20 mouse cellular contexts compared by ENCODE assay signal in genomic region chr8:111424181-111424580, GRCm38 (mm10). TPM values are rescaled to one million over a fixed set of nuclear protein-coding genes. Genes with fewer than 3 reads are reported as not detected.
DNase-seq lines count a peak whose midpoint lies in the region; ATAC-seq and TF ChIP-seq lines count a peak whose summit lies in the region.
"Had no signal": no experiment of that assay in that cellular context is flagged by ENCODE, and none has a peak within 500 bp of the region (broad histone marks: within the 10 kb centered on the region; RNA-seq: fewer than 3 reads in every experiment).

No protein-coding gene starts in this region.

- WGBS in kidney, postnatal 0 days, result 39% methylated on average over 11 of the region's 11 CpGs

- H3K4me1 ChIP-seq in kidney, postnatal 0 days (replicated peaks; ENCODE audit: insufficient read depth, low read length), result no peaks in the 10 kb centered on the region
- H3K4me1 ChIP-seq: forebrain, embryonic 12.5 days; limb, embryonic 15.5 days; neural tube, embryonic 12.5 days had no signal

- H3K4me3 ChIP-seq in kidney, postnatal 0 days (replicated peaks; ENCODE audit: low read depth, low read length), result no peak overlapping the region
- H3K4me3 ChIP-seq: forebrain, embryonic 12.5 days; limb, embryonic 15.5 days; neural tube, embryonic 12.5 days had no signal

- H3K27me3 ChIP-seq in kidney, postnatal 0 days (ENCODE audit: insufficient read depth, low read length), result no peaks in the 10 kb centered on the region
- H3K27me3 ChIP-seq: forebrain, embryonic 12.5 days; limb, embryonic 15.5 days had no signal

- DNase-seq in kidney, postnatal 0 days (ENCODE audit: low spot score), result peak; percentile 37
- DNase-seq in kidney, adult 9 months, result no peak
- peak; percentile 36 for DNase-seq in adrenal gland, postnatal 14 days
- peak; percentile 90 for DNase-seq in cerebellum, adult 11-12 months
- peak; percentile 83 to 89 for DNase-seq in cerebellum, postnatal 25 days
- DNase-seq in Muller cell, postnatal 12 days (ENCODE audit: inconsistent ontology term), result no peak
- DNase-seq in urinary bladder, adult 18-20 months (ENCODE audit: low spot score in 2 of 2), result no peak
- DNase-seq: gastrocnemius, postnatal 36 days; heart, postnatal 14 days; lung, postnatal 14 days; retina, postnatal 1 day; spleen, adult 18-20 months; thymus, adult 2 months had no signal

- H3K36me3 ChIP-seq in kidney, postnatal 0 days (ENCODE audit: insufficient read depth, low read length), result no peaks in the 10 kb centered on the region
- H3K36me3 ChIP-seq: forebrain, embryonic 12.5 days; limb, embryonic 15.5 days; neural tube, embryonic 12.5 days had no signal

- no peak for ATAC-seq in kidney, postnatal 0 days (replicated peaks; ENCODE audit: low FRiP score, low read depth)
- ATAC-seq: intestine, embryonic 16.5 days had no signal

- H3K4me2 ChIP-seq in kidney, postnatal 0 days (ENCODE audit: low read length), result peak overlapping the region; percentile 15; the same call in 1 of the 2 replicates
- H3K4me2 ChIP-seq: forebrain, embryonic 12.5 days; hindbrain, embryonic 14.5 days; limb, embryonic 15.5 days; neural tube, embryonic 12.5 days had no signal

- no peaks in the 10 kb centered on the region for H3K9me3 ChIP-seq in kidney, postnatal 0 days (replicated peaks; ENCODE audit: low read length)
- H3K9me3 ChIP-seq: forebrain, embryonic 12.5 days; limb, embryonic 15.5 days; neural tube, embryonic 12.5 days had no signal

- TF ChIP-seq CTCF in kidney, postnatal 0 days (IDR thresholded peaks at IDR 0.05; ENCODE audit: low read depth), result no peak

- H3K9ac ChIP-seq in kidney, postnatal 0 days (ENCODE audit: low read depth, low read length), result no peak overlapping the region
- H3K9ac ChIP-seq: forebrain, embryonic 12.5 days; hindbrain, embryonic 14.5 days; limb, embryonic 15.5 days; neural tube, embryonic 12.5 days had no signal

- no peak overlapping the region for H3K27ac ChIP-seq in kidney, postnatal 0 days
- H3K27ac ChIP-seq: forebrain, embryonic 12.5 days; hindbrain, embryonic 14.5 days; limb, embryonic 15.5 days; neural tube, embryonic 12.5 days had no signal

RNA-seq across cellular contexts. Expression of gene Fa2h, which starts 30.6 kb away (rescaled TPM):
- 5.0 and 5.4 TPM in 2 replicates for polyA plus RNA-seq in kidney, postnatal 0 days (2015; fragmentation: Nextera tagmentation; extraction: Ambion mirVana)
- total RNA-seq in adrenal gland, postnatal 14 days (2021), result 2.0 and 3.0 TPM in 2 replicates
- total RNA-seq: megakaryocyte-erythroid progenitor cell, adult 5-6 weeks; monocyte, adult 5-6 weeks had no signal
- polyA plus RNA-seq: forebrain, embryonic 12.5 days; neural tube, embryonic 12.5 days had no signal

Comparison
In these comparisons a context has a peak if more than half of its experiments do, and no peak if none do; other contexts are left out.
1. DNase-seq: peak in kidney, postnatal 0 days (single experiment), adrenal gland, postnatal 14 days (single experiment), cerebellum, adult 11-12 months (single experiment) and cerebellum, postnatal 25 days (2 of 2); none in kidney, adult 9 months (single experiment), Muller cell, postnatal 12 days (single experiment) and urinary bladder, adult 18-20 months (0 of 2).